Mouse (Mus musculus): ENCODE results near the gene Spg7.

DNA sequence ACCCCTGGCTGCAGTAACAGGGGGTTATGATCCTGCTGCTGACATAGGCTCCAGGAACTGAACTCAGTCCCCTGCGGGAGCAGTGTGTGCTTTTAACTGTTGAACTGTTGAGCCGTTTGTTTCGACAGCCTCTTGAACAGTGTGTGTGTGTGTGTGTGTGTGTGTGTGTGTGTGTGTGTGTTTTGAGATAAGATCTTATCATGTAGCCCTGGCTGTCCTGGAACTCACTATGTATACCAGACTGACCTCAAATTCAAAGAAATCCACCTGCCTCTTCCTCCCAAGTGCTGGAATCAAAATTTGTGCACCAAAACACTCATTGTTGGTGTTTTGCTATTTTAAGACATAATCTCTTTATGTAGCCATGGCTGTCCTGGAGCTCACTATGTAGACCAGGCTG is 51.9 kb downstream of the Spg7 start:
- TF ChIP-seq POLR2A (IDR thresholded peaks at IDR 0.05; ENCODE audit: low read depth, low read length): no peak
- TF ChIP-seq CTCF (IDR thresholded peaks at IDR 0.05; ENCODE audit: extremely low read depth, insufficient read depth, insufficient read length, insufficient replicate concordance): no peak
